Mouse (Mus musculus) kidney, adult 11 months (tissue): ENCODE measurements around the gene Ryr2.

ENCODE experiments used
- DNase-seq: peaks from one replicate; pipeline ENCODE4 v3.0.0; 2022

The Ryr2 gene

GRCm38 (mm10) chr13:11532014-11532890 is 574.5 kb downstream of the Ryr2 start:
- no peak for DNase-seq

DNA sequence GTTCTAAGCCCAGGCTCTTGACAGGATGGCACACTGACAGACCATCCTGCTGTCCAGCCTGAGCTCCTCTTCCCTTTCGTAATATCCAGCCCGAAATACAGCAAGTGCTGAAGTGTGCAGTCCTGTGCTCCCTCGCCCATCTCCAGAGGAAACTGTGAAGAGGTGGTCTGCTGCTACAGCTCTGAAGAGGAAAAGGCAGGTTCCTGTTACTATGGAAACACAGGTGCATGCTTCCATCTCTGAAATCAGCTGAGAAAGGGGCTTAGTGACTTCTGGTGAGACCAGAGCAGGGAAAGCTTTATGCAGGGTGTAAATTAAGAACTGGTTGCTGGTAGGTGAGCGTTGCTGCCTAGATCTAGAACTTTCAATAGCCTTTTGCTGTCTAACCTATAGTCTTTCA is 583.1 kb downstream of the Ryr2 start:
- DNase-seq, result no peak

DNA sequence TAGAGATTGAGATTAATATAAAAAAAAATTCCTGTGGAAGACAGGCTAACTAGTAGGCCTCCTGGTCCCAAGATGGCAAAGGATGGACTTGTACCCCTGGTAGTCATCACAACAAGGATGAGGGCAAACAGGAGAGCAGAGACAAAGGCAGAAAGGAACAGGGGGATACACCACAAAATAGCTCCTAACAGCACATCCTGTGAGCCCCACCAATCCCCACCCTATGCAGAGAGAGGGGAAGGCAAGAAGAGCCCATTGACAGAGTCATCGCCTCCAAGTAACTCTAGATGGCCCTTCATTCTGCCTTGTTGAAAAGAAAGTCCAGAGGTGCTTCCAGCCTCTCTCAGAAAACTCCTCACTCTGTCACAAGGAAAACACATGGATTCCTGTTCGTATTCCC is 586.0 kb downstream of the Ryr2 start:
- no peak for DNase-seq

DNA sequence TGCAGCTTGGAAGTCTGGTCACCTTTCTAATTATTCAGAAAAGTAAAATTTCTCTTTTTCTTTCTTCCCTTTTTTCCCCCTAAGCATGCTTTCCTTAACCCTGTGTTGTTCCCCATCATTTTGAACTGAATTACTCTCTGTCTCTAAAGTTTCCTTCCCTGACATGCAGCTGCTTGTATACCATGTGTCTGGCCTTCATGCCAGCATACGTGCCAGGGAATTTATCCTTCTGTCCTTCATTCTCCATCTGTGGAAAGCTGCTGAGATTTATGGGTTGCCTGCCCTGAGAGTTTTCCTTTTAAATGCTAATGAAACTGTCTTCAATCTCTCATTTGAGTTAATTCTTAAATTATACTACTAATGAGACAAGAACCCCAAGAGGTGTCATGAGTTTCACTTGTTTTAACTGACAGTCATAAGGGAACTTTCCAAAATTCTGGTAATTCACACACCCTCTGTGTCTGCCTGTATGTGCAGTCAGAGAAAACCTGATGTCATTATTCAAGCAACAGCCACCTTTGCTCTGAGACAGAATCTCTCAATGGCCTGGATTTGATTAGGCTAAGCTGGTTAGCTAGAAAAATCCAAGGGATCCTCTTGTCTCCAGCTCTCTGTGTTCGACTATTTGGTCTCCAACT is 595.1 kb downstream of the Ryr2 start:
- DNase-seq, result no peak
